Mouse (Mus musculus) thymus, adult 2 months (tissue): Measurements from ENCODE around the gene Rhpn2.

ENCODE experiments used
- CTCF ChIP-seq: fragments of 200-500 bp; IDR thresholded peaks from 2 replicates; pipeline ENCODE4 v1.5.1; 2012; ENCODE audit warnings: mild to moderate bottlenecking, control low read depth, low read length, moderate library complexity, borderline replicate concordance; ENCODE audit not compliant: control insufficient read depth, poor library complexity, insufficient read depth; ENCODE audit errors: extremely low read depth
- POLR2A ChIP-seq: fragments of 200-500 bp; IDR thresholded peaks from 2 replicates; pipeline ENCODE4 v1.6.1; 2012; ENCODE audit warnings: mild to moderate bottlenecking, low read length, control low read depth, moderate library complexity; ENCODE audit not compliant: control insufficient read depth, poor library complexity, insufficient read depth; ENCODE audit errors: extremely low read depth

DNA sequence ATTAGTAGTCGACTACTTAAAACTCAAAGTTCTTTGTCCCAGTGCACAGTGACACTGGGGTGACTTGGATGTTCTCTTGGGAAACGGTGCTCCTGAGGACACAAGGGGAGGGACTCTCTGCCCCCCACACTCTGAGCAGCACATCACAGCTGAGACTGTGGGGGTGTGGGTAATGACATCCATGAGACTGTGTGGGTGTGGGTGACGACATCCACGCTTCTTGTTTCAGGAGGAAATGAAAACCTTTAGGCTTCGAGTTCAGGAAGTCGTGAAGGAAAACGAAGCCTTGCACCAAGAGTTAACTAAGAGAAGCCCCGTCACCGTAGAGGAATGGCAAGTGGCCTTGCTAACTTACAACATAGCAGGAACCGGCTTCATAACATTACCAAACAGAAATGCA is 89.1 kb downstream of the Rhpn2 start:
- TF ChIP-seq CTCF (no peak), POLR2A (no peak)
